Mouse (Mus musculus): ENCODE data around the gene Wbp1l.

DNA sequence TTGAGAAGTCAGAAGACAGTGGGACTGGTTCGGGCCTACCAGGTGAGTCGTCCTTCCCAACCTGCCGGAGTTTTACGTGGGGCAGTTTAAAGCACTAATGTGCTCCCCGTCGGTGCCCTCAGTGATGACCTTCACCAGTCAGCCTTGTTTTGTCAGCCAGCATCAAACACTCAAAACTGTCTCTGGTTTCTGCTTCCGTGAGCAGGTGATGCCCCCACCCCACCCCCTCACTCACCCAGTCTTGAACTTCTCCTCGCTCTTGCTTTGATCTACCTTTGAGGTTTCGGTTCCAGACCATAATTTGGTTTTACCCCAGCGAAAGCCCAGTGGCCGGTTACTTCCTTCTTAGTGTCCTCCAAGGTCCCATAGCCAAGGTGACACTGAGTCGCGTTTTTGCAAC is 7.8 kb downstream of the Wbp1l start:
- TF ChIP-seq POLR2A (IDR thresholded peaks at IDR 0.05; ENCODE audit: low read depth, low read length) (no peak), CTCF (IDR thresholded peaks at IDR 0.05; ENCODE audit: extremely low read depth, insufficient read depth, insufficient read length, insufficient replicate concordance) (no peak)

All from spleen, adult 2 months (tissue).